Mouse (Mus musculus) heart, postnatal 10 days (tissue): ENCODE results near the gene Pard6a. TPM values are rescaled to one million over a fixed set of nuclear protein-coding genes. Genes with fewer than 3 reads are reported as not detected.

Experiments
- DNase-seq, 2 experiments: peaks; one replicate each; pipeline ENCODE4 v3.0.0; 2021
- intact Hi-C: fragments of 180-260 bp; cut with DNase I; formaldehyde crosslinking; loops from one replicate; pipeline ENCODE4 v1.15.1; 2025
- total RNA-seq, 2 experiments: library from RNA; stranded (reverse); gene quantifications; 2 replicates each; pipeline ENCODE4 v1.2.3; 2021

Gene Pard6a
- total RNA-seq, 2 experiments from 2014 or later = 7.1 to 9.1 TPM

GRCm38 (mm10) chr8:105699488-105700215 lies 1.3 kb upstream of the Pard6a start:
- intact Hi-C loops = no loop called here
- DNase-seq = no peak

- DNase-seq = no peak
- intact Hi-C loops = no loop called here
Measured at GRCm38 (mm10) chr8:105700566-105700965, 382 bp upstream of the Pard6a start.

DNA sequence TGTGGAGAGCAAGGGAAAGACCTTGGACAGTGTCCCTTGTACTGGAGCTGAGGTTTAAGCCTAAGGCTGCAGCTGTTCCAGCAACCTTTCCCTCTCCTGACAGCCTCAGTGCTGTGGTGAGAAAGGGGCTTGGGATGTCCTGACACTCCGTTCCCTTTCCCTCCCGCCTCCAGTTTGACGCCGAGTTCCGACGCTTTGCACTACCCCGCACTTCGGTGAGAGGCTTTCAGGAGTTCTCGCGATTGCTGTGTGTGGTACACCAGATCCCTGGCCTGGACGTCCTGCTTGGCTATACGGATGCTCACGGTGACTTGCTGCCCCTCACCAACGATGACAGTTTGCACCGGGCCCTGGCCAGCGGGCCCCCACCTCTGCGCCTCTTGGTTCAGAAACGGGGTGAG lies 1.1 kb downstream of the Pard6a start:
- no peak for DNase-seq
- intact Hi-C loops = no loop called here

DNA sequence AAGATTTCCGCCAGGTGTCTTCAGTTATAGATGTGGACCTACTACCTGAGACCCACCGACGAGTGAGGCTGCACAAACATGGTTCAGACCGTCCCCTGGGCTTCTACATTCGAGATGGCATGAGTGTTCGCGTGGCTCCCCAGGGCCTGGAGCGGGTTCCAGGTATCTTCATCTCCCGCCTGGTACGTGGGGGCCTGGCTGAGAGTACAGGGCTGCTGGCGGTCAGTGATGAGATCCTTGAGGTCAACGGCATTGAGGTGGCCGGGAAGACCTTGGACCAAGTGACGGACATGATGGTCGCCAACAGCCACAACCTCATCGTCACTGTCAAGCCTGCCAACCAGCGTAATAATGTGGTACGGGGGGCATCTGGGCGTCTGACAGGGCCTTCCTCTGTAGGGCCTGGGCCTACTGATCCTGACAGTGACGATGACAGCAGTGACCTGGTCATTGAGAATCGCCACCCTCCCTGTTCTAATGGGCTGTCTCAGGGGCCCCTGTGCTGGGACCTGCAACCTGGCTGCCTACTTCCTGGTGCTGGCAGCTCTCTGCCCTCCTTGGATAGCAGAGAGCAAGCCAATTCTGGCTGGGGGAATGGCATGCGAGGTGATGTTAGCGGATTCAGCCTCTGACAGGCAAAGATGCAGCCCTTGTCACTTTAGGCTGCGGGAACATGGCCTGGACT lies 1.9 kb downstream of the Pard6a start:
- no peak for DNase-seq
- intact Hi-C loops = no loop called here

GRCm38 (mm10) chr8:105704146-105704812 lies 3.3 kb downstream of the Pard6a start:
- intact Hi-C loops = no loop called here
- DNase-seq = no peak

DNA sequence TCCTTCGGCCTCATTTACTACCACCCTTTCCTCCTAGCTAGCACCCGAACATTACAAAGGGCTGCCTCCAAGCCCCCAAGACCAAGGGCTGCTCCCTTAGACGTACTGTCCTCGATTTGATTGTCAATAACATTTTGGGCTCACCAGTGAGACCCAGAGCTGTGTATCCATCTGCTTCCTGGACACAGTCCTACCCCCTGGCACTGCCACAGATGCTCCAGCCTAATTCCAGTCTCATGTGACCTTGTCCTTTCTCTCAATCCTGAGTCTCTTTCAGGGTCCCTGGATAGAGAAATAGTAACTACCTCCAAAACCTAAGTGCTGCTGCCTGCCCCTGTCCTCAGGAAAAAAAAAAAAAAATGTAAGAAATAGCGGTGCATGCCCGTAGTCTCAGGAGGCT lies 4.0 kb downstream of the Pard6a start:
- DNase-seq = no peak
- intact Hi-C loops = loop anchor here (5.0 kb wide), 1 partner anchor 147 kb away; the partner anchor contains the start of gene Cenpt

DNA sequence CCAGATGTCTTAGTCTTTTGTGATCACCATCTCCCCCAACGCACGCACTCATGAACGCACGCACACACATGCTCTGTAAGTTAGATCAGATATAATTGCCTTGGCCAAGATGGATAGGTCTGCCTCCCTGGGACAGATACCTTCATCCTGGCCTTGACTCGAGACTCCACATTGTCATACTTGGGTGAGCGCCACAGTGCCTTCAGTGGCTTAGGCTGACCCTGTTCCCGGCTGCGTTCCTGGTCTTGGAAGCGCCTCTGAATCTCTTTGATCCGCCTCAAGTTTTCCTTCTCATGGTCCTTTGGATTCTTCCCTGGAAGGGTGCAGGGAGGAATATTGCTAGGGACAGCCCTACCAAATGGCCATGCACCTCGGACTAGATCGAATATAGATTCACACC lies 5.5 kb downstream of the Pard6a start:
- no peak for DNase-seq
- intact Hi-C loops = loop anchor here (5.0 kb wide), 1 partner anchor 146 kb away; the partner anchor contains the start of gene Cenpt

DNA sequence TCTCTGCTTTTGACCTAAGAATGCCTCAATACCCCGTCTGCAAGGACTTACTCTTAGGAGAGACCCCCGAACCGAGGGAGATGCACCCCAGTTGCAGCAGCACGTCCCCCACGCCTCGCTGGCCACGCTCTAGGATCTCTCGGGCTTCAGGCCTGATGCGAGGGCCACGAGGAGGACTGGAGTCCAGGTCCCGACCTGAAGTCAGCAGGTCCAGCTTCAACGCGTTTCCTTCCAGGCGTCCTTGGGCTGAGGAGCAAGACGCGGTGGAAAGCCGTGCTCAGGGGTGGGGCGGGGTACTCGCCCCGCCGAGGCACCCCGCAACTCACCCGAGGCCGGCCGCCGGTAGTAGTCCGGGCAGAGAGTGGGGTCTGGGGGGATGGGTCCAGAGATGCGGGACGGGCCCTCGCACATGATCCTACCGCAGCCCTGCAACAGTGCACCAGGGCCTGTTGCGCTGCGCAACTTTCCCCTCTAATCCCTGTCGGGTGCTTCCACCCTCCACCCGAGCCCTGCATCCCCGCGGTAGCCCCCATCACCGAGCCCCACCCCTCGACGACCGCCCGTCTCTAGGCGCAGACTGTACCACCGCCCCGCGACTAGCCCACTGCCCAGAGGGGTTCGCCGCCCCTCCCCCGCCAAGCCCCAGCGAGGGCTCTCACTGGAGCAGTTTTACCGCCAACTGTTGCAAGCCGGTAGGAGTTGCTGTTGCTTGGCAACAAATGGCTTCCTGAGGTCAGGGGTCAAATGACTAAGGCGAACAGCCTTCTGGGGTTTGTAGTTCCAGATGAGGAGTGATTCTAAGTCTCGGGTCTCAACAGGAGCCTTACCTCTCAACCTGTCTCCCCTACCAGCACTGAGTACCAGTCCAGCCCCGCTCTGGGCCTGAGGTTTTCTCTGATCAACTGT lies 6.8 kb downstream of the Pard6a start, which contains the start of the genes 4933405L10Rik and Enkd1:
4933405L10Rik (plus strand) TSS at position 158 of the 906 bp plus-strand sequence.
Enkd1 (minus strand) TSS at position 713 of the 906 bp plus-strand sequence.
- intact Hi-C loops = loop anchor here (5.0 kb wide), 1 partner anchor 145 kb away; the partner anchor contains the start of gene Cenpt
- DNase-seq = peak; percentile 91 to 92

DNA sequence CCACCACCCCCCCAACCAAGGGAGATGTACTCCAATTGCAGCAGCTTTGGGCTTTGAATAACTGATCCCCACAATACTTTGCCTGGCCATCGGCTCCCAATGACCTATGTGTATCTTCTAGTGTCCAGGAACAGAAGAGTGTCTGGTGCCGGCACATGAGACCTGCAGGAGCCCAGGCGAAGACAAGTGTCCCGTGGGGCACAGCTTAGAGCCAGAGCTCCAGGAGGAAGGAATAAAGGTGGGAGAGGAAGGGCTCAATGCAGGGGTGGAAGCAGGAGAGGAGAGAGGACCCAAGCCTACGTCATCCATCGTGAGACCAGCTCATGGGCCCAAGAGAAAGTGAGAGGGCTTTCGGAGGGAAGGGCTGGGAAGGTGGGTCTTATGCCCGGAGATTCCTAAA lies 7.7 kb downstream of the Pard6a start:
- no peak for DNase-seq
- intact Hi-C loops = loop anchor here (5.0 kb wide), 1 partner anchor 144 kb away; the partner anchor contains the start of gene Cenpt

- no peak for DNase-seq
- intact Hi-C loops = loop anchor here (5.0 kb wide), 1 partner anchor 143 kb away; the partner anchor contains the start of gene Cenpt
Measured at GRCm38 (mm10) chr8:105709317-105709716, 8.4 kb downstream of the Pard6a start.

DNA sequence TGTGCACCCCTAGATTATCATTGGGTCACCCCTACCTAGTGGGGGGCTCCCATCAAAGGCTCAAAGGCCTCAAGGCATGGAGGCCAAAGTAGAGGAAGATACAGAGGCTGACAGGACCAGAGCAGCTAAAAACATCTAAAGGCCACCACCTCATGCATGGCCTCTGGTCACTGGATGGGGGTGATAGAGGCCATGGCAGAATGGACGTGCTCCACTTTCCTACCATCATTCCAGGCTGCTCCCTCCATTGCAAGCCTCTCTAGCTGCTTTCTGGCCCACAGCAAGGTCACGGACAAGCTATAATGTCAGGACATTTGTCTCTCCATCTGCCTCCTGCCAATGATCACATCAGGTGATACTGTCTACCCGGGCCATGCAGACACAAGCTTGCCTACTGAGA lies 11.3 kb downstream of the Pard6a start:
- intact Hi-C loops = no loop called here

DNA sequence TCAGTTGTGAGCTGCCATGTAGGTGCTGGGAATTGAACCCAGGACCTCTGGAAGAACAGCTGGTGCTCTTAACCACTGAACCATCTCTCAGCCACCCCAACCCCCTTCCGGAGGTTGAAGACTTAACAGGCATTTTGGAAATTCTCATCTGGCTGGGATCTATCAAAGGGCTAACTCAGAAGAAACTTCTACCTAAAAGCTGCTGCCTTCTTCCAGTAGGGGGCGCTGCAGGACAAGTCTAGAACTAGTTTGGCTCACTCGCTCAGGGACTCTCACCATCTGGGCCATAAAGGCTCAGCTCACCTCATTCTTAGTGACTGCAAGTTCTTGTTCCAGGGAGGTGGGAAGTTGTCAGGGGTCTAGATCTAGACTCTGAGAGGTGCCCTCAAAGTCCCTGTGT lies 13.2 kb downstream of the Pard6a start:
- intact Hi-C loops = loop anchor here (1.0 to 2.0 kb wide), 3 partner anchors 49 to 216 kb away; no protein-coding TSS in a partner anchor
- peak; percentile 88 to 95 for DNase-seq

More for the DNA sequence above, 11.3 kb downstream of the Pard6a start:
- DNase-seq = no peak

DNA sequence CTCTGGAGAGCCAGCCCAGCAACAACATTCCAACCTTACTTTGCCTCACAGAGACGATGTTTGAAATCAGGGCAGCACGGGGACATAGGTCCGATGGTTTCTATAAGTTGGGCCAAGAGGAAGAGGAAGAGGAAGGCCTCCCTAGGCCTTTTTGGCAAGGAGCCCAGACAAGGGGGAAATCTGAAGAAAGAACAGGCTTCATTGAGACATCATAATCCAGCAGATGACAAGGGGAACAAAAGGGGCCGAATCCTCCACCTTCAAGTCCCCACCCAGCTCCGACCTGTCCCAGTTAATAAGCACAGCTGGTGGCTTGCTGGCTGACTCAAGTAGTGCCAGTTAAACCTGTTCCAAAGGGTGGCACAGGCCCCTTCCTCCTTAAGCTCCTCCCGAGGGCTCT lies 14.1 kb downstream of the Pard6a start:
- intact Hi-C loops = loop anchor here (2.0 kb wide), 2 partner anchors 48 to 74 kb away; no protein-coding TSS in a partner anchor
- peak; percentile 35 to 41 for DNase-seq

DNA sequence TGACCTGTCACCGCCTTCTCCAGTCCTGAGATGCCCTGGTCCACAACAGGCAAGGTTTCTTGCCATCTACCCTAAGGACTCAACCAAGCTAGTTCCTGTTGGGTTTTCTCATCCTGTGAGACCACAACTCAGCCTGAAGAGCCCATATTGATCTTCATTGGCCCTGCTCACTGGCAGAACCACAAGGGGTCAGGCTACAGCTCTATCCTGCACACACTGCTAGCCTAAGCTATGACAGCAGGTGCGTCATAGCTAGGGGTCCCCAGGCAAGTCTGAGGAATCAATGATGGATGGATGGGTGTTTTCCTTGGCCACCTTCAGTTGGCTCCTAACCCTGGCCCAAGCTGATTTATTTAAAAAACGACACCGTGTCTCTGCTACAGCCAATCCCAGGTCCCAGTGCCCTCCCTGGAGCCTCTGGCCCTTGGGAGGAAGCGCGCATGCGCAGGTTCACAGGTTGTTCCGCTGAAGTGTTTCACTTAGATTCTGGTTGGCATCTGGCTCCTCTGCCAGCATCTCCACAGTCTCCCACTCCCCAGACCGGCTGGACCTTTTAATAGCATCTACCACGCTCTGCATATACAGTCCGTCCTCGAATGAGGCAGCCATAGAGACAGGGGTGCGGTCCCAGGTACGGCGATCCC lies 15.5 kb downstream of the Pard6a start:
- DNase-seq = no peak
- intact Hi-C loops = loop anchor here (1.0 kb wide), 1 partner anchor 306 kb away; no protein-coding TSS in a partner anchor

- intact Hi-C loops = no loop called here
- no peak for DNase-seq
Measured at GRCm38 (mm10) chr8:105719637-105720036, 18.7 kb downstream of the Pard6a start.

DNA sequence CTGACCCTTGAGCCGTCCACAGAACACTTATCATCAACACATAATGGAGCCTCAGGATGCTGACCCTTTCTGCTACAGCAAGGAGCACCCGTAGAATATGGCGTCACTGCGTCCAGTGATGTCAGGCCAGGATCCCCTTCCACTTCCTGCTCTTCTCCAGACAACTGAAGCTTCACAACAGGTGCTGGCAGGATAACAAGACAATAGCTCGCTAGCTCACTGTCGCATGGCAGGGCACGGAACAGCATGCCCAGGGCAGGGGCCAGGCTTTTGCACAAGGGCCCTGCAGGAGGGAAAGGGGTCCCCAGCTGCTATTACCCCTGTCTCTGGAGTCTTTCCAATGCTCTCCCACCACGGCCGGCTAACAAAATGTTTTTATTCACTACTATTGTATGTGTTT lies 21.9 kb downstream of the Pard6a start:
- intact Hi-C loops = no loop called here
- no peak for DNase-seq

DNA sequence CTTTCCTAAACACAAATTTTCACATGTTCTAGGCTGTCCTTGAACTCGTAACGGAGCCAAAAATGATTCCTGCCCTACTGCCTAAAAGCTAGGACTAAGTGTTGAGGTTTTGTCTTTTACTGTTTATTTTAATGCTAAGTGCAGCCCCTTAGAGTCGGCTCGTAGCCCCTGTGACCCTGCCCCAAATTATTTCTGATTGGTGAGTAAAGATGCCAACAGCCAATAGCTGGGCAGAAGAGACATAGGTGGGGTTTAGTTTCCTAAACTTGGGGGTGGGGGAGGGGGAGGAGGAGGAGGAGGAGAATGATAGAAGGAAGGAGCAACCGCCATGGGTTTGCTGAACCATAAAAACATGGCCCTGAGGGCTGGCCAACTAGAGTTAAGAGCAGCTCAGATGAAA lies 24.8 kb downstream of the Pard6a start:
- intact Hi-C loops = no loop called here
- DNase-seq = no peak

DNA sequence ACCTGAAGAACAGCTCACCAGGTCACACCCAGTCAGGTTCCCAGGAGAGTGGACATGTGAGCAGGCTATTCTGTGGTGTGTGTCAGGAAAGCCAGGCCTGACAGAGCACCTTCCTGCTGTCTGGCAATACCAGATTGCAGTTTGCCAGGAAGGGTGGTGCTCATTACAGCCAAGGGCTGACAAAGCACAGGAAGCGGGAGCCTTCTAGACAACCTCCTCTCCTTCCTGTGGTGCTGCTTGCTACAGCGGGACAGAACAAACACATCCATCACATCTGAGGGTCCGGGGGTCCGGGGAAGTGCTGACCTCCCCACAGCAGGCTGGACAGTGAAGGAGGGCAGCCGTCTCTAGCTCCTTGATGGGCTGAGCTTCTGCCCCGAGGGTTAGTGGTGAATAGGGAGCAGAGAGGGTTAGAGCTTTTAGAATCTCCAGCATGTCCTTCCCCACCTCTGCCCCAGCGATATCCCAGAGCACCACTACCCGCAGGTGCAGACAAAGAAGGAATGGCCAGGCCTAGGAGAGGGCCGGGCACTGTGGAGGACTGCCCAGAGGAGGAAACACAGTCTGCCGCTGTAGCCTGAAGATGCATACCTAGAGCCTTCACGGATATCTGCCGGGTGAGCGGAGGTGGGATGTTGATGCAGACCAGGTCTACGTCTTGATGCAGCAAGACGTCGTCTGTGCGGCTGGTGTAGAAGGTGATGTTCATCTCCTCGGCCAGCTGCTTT lies 26.6 kb downstream of the Pard6a start:
- intact Hi-C loops = no loop called here
- DNase-seq = peak; percentile 62 to 65

DNA sequence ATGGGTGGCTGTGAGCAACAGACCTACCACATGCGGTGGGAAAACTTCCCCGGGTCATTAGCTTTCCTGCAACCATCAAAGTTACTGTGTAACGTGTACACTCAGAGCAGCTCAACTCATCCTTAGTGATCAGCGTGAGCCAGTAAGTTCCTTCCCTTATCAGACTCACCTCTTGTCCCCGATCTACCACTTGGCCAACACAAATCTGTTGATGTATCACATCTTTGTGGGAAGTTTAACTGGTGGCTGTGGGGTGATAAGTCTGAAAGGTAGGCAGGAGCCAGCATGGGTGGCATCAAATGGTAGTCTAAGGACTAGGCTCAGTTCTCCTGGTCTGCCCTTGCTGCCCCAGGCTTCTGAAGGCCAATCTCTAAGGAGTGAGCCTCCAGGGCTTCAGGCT lies 31.2 kb downstream of the Pard6a start:
- intact Hi-C loops = no loop called here
- no peak for DNase-seq
